Mouse (Mus musculus): ENCODE results near the gene Fam174b.

Gene Fam174b

DNA sequence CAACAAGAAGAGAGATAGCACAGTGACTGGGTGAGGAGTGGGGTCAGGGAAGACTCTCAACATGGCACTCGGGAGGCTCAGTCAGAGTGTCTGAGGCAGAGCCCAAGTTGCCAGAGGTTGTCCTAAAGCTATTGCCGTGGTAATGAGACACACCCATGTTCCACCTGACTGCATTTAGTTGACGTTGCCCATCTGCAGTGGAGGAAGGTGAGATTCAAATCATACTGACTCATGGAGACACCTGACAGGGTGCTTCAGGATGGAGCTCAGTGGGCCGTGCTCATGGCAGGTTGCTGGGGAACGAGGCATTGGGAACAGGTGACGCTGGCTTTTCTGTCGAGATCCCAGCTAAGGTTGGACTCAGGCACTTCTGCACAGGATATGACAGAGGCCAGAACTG lies 9.9 kb downstream of the Fam174b start:
- no peak for DNase-seq (ENCODE audit: low spot score in 2 of 2)

DNA sequence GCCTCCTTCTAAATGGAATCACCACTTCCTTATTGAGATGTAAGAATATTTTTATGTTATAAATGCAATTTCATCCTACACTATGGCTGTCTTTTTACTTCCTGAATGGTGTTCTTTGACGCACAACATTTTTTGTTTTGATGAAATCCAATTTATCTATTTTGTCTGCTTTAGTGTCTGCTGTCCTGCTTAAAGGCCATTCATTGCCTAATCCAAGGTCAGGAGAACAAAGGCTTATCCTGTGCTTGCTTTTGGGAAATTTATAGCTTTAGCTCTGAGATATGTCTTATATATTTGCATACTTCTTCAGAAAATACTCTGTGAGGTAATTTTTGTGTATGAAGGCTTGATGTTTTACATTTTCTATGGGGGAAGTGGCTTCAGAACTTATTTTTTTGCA lies 13.5 kb downstream of the Fam174b start:
- DNase-seq (ENCODE audit: low spot score in 2 of 2), result no peak

DNA sequence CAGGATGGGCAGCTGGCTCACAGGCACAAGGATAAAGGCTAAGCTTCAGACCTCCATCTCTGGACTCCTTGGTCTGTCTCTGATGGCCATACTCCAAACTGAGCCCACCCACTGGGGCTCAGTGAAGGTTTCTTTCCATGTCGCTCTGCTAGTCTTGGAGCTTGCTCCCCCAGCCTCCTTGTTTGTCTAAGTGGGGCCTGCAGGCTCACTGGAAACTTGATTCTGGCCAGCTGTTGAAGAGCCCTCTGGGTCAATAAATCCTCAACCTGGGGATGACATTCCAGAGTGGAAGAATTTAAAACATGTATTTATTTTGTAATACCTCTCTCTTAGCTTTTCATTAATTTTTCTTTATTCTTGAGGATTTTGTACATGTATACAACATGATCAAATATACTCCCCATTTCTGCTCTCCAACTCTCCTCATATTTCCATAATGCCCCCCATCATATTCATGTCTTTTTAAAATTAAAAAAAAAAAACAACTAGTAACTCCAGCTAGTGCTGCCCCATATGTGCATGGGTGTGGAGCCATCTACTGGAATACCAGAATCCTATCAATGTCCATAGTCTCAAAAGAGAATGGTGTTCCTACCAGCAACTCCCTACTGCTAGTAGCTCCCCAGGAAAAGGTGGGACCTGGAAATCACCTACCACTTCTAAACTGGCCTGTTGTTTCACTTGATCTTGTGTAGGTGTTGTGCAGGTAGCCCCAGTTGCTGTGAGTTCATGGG lies 15.4 kb downstream of the Fam174b start:
- no peak for DNase-seq (ENCODE audit: low spot score in 2 of 2)

DNA sequence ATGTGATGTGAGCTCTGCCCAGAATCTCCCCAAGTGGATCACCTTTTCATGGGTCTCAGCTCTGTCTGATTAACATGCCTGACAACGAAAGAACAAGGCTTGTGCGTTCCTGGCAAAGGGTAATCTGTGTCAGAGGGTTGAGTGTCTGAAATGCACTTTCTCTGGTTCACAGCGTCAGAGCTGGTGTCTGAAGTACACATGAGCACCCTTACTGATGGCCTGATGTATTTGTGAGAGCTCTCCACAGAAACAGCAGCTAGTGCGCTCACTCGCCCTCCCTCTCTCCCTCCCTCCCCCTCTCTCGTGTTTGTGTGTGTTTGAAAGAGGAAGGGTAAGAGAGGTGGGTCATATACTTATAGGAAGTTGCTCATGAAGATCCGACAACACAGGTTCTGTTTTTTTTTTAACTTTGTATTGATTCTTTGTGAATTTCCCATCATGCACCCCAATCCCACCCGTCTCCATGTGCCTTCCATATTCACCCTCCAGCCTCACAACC lies 21.6 kb downstream of the Fam174b start:
- no peak for DNase-seq (ENCODE audit: low spot score in 2 of 2)

DNA sequence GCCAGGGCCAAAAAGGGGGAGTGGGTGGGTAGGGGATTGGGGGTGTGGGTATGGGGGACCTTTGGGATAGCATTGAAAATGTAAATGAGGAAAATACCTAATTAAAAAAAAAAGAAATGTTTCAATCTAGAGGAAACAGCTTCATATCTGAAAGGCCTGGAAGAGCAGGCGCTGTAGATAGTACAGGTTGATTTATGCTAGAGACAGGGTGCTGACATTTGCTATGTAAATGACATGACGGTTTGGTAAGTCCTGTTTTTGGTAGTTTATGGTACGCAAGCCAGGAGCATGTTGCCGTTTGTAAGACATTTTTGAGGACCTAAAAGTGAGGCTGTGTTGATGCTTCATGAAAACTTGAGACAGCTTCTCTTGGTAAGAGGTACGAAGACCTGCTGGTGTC lies 24.6 kb downstream of the Fam174b start:
- no peak for DNase-seq (ENCODE audit: low spot score in 2 of 2)

DNA sequence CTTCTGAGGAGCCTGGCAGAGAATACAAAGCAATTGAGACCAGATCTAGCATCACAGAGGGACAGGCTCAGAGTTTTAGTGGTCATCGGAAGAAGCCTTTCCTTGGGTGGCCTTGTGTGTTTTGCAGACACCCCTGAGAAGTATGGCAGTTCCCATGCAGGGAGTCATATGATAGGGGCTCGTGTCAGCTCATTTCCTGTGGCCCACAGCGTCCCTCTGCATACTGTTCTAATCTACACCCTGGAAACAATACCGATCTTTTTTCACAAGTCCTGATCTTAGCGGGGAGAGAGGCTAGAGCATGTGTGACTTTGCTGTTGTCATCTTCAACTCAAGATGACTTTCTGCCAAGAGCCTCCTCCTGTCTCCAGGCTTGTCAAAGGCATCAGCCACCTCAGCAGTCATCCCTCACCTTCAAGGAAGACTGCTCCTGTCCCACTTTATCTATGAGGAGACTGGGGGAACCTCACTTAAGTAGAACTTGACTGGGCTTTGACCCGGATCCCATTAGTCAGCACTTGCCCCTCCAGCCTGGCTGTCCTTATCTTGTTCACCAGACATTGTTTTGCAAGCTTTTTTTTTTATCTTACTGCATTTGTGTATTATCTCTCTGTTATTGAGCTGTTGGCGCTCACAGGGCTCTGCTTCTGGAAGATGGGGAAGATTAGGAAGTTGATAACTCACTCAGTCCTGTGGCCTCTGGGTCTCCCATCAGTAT lies 25.2 kb downstream of the Fam174b start:
- no peak for DNase-seq (ENCODE audit: low spot score in 2 of 2)

DNA sequence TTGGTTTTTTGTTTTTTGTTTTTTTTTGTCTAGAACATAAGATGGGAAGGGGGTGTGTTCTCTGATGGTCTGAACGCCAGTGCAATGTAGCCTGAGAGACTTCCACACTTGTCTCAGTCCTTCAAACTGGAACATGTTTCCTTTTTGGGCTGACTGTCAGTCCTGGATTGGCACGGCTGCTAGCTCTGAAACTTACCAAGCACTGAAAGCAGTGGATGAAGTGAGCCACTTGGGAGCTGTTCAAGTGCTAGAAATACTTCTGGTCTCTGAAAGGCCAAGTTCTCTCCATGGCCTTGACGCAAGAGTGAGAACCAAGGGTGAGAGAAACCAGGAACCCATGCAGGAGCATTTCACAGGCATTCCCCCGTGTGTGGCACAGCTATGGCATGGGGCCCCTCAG lies 29.1 kb downstream of the Fam174b start:
- DNase-seq (ENCODE audit: low spot score in 2 of 2), result no peak

DNA sequence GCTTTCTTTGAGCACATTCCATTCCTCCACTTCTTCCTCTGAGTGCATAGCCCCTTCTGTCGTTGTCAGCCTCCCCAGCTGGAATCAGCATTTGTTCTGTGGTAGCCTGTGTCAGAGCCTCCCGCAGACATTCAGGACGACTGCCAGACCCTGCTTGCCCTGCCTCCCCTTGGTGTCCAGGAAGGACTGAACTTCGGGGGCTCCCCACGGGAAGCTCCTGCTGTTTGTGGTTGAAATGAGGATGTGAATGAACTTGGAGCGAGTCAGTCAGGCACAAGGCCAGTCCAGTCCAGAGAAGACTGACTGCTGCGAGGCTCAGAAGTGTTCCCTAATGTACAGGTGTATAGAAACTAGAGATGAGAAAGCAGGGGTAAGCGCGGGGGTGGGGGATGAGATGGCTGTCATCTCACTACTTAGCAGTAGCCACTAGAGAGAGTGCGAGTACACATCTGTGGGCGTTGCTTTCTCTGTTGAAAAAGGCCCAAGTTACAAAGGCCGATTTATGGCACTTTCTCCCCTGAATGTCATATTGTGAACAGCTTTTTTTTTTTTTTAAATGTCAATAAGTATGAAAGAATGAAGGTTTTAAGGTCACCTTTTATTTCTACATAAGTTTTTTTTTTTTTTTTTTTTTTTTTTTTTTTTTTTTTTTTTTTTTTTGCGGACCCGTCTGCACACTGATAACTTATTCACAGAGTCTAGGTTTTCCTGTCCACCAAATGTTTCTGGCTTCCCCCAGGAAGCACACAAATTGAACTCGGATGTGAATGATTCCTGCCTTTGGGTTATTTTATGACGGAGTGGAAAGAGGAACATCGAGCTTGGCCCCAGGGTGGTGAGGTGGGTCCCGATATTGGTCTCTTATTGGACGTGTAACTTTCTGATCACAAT lies 31.5 kb downstream of the Fam174b start:
- DNase-seq (ENCODE audit: low spot score in 2 of 2), result no peak

DNA sequence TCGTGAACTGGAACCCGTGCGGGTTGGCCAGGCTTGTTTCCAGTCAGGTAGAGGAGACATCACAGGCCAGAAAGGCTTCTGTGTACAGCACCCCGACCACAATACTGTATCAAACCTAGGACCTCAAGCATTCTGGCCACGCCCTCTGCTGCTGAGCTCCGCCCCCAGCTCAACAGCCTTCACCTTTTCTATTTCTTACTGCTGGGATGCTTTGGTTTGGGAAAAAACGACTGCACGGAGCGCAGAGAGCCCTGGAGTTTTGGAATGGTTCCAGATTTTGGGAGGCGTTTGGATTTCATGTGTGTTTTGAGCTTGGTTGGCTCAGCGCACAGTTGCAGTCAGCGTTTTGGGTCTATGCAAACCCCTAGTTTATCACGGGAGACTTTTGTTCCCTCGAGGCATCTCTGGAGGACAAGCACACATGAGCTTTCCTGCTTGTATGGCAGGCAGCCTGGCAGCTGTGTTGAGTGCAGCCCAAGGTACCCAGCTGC lies 32.2 kb downstream of the Fam174b start:
- DNase-seq (ENCODE audit: low spot score in 2 of 2), result no peak

DNA sequence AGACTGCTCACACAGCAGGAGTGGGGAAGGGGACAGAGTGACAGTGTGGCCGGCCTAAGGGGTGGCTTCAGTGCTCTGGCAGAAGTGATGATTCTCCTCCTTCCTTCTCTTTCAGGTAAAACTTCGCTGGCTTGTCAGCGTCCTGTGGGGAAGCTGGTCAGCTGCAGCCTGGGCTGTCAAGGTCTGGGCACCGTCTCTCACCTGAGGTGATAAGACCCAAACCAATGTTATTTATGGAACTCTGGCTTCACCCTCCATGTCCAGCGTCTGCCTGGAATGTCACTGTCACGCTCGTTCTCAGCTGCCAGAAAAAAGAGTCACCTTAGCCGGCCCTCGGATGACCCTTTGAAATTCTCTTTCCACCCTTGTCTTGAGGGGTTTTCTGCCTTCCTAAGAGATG lies 34.7 kb downstream of the Fam174b start:
- DNase-seq (ENCODE audit: low spot score in 2 of 2), result no peak

DNA sequence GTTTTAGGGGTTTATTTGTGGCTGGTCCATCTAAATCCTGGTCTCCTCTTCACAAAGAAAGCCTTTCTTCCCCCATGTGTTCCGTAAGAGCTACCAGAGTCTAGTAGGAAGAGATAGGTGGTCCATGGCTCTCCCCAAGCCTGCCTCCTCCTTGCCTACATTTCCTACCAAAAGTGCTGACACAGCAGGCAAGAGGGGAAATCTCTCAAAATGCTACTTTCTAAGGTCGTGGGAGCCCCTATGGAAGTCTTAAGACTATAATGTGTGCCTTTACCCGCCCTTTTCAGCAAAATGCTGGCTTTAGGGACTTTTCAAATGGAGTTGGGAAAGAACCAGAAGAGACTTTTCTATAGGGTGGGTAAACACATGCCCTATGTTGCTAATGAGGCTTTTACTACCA lies 37.7 kb downstream of the Fam174b start:
- DNase-seq (ENCODE audit: low spot score in 2 of 2), result no peak

DNA sequence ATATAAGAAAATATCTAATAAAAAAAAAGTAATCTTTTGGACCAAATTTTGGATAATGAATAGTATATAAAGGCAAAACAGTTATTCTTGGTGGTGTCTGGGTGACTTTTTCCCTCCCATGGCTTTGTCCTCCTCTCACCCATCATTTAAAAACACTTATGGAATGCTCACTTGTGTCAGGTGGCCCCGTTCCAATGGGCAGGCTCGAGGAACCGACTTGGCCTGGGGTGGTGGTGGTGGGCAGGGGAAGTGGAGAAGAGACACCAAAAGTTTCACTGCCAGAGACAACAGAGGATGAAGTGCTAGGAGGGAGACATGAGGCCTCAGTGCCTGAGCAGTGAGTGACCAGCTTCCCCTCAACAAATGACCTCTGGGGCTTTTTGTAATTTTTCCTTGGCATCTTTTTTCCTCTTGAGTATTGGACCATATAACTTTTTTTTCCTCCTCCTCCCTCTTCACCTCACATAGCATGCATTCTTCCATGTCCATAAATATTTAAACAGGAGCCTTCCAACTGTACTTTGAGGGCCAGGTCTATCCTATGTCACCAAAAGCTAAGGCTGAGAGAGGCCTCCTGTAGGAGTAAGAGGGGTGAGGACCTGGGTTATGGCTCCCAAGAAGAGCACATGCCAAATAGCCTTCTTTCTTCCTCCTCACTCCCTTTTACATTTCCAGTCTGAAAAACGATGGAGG lies 44.8 kb downstream of the Fam174b start:
- no peak for DNase-seq (ENCODE audit: low spot score in 2 of 2)

DNA sequence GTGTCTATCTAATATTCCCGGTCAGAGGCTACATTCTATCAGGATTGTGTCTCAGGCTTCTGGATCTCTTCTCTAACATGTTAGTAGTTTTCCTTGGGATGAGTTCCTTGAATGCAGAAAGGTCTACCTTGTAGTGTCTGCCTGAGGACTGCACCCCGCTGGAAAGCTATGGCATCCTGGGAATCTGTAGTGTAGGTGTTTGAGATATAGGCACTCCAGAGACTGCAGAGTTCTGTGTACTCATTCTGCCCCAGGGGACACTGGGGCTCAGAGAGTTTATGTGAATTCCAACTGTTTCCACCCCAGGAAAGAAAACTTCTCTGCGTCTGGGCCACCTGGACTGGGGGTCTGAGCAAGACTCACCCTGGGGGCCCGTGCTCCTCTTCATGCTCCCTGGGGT lies 45.7 kb downstream of the Fam174b start:
- DNase-seq (ENCODE audit: low spot score in 2 of 2), result no peak

DNA sequence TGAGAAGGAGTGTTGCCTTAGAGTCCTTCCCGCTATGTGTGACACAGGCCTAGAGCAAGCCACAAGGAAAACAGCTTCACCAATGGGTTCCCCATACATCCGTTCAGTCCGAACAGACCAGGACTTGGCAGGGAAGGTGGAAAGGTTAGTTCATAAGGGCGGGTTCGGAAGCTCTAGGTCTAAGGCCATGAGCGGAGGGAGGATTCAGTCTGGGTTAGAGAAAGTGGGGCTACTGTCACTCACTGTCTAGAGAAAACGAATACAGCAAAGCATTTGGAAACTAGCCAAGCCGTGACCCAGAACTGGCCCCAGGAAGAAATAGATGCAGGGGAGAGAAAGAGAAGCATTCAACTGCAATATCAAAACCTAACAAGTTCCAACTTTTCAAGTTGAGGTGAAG lies 47.4 kb downstream of the Fam174b start:
- no peak for DNase-seq (ENCODE audit: low spot score in 2 of 2)

DNA sequence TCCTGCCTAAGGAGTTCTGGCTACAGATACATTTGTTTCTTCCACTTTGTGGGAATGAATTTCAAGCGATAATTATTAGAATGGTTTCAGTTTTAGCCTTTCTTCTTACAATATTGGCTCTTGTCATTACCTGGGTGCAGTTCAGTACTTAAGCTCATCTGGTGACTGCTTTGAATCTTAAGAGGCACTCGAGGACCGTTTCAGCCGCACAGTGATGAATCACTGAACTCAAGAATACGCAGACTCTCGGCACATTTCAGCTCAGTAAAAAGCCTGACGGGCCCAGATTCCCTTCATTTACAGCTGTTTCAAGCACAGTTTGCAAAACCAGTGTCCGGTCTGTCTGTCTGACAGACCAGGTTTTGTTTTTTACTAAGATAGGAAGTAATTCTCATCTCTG lies 51.0 kb downstream of the Fam174b start:
- no peak for DNase-seq (ENCODE audit: low spot score in 2 of 2)

DNA sequence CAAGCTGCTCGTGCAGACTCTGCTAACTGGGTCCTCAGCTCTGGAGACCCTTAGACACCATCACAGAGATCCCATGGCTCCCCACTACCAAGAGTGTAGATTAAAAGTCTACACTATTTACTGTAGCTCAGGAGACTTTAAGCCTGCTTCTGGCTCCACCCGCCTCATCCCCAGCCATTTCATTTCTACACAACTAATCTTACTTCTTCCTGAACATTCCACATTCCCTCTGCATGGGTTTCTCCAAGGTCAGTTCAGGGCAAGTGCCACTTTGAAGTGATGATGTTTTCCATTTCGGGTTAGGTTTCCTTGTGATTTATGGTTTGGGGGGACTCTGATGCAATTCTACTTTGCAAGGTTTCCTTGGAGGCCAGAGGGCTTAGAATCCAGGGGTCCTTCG lies 52.1 kb downstream of the Fam174b start:
- DNase-seq (ENCODE audit: low spot score in 2 of 2), result no peak

DNA sequence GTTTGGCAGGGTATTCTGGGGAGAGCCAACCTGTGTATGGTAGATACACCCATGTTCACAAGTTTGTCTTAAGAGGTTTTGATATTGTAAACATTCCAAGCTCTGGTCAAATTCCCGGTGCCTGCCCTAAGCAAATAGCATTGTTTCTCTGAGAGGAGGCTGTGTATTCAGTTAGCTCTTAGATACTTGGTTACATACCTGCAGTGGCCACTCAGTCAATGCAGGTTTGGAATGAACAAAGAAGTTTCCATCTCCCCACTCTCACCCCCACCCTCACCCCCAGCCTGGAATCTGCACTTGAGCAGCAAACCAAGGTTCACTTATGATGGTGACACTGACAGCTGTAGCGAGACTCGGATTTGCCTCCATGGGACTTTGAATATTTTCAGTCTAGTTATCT lies 52.5 kb downstream of the Fam174b start:
- DNase-seq (ENCODE audit: low spot score in 2 of 2), result no peak

DNA sequence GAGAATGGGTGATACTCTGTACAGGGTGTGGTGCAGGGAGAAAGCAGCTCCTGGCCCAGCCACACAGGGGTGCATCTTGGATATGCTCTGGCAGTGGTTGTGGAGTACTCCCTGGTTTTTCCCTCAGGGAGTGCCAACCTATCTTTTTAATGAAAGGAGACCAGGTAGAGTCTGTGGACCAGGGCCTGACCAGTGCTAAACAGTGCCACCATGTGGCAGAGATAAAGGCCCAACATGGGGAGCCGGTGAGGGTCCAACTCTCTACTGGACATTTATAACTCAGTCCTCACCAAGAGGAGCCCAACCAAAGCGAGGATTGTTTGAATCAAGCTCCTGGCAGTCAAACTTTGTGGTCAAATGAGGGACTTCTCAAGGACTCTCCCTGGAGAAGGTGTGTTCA lies 69.2 kb downstream of the Fam174b start:
- no peak for DNase-seq (ENCODE audit: low spot score in 2 of 2)

DNA sequence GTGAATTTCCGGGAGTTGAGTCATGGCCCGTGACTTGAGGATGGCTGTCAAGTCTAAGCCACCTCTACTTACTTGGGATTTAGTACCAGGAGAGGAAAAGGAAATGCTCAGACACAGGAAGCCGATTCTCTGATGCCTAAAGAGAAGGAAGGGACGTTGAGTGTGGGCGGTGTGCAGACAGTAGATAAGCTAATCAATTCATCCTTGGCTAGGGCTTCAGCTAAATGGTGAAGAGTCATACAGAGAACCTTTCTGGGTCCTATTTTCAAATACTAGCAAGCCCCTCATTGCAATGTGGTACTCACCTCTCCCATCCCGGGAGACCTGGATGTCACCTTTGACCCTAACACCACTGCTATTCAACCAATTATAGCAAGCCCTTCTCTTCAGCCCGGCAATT lies 71.3 kb downstream of the Fam174b start:
- DNase-seq (ENCODE audit: low spot score in 2 of 2), result no peak

DNA sequence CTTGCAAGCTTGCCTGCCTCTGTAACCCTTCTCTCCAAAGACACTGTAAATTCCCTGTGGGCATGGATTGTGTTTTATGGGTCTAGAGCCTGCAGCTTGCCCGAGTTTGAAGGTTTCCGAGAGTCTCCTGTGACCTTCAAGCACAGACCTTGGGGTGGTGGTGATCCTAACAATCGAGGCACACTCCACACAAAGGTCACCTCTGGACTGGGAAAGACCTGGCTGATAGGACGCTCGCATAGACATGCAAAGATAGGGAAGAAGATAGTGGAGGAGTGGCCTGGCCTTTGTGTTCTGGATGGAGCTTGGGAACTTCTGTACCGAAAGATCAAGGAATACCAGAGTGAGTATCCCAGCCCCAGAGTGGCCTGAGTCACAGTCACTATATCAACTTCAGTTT lies 72.1 kb downstream of the Fam174b start:
- DNase-seq (ENCODE audit: low spot score in 2 of 2), result no peak

DNA sequence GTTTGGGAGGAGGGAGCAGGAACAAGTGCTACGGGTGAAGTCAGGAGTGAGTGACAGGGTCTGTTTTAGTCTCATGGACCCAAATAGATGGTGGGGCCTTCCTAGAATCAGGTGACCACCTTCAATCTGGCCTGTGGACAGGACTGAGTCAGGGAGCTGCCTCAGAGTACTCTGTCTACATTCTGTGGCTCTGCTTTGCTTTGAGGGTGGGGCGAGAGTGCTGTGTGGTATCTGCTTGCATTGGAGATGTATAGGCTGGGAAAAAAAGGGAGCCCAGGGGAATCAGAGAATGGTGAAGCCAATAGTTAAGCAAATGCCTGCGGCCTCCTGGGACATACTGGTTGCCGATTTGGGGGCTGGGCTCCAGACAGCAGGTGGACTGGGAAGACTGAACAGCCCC lies 73.8 kb downstream of the Fam174b start:
- no peak for DNase-seq (ENCODE audit: low spot score in 2 of 2)

DNA sequence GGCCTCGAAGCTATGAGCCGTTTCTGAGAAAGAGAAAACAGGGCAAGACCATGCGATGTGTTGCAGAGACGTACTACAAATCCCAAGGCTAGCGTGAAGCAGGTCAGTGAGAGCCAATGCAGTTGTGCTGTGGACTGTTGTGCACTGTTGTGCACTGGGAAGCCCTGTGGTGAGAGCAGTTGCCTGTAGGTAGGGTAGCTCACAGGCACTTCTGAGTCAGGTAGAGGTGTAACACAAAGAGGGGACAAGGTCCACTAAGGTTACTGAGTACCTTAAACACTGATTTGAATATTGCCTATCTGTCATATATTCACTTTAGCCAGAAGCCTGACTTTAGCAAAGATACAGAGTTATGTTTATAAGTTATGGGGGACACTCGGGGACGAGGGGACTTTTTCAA lies 74.4 kb downstream of the Fam174b start:
- no peak for DNase-seq (ENCODE audit: low spot score in 2 of 2)

All from spleen, postnatal 36 days (tissue).